Mouse (Mus musculus): ENCODE data around the gene Rab7b.

The Rab7b gene

DNA sequence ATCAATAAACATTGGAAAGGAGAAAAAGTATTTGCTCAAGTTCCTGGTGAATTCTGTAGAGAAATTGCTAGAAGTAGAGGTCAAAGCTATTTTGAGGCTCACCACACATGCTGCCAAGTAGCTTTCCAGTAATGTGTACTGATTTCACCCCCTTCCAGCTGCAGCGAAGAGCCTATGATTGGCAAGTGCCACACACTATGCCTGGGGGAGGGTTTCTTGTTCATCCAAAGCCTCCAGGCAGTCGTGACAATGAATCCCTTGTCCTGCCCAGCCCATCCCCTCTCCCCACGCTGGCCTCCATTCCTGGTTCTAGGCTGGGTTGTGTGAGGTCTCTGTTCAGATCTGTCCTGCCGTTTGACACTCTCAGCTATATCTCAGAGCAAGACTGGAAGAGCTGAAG is 7.8 kb downstream of the Rab7b start:
- no peak for DNase-seq (ENCODE audit: low read depth)

DNA sequence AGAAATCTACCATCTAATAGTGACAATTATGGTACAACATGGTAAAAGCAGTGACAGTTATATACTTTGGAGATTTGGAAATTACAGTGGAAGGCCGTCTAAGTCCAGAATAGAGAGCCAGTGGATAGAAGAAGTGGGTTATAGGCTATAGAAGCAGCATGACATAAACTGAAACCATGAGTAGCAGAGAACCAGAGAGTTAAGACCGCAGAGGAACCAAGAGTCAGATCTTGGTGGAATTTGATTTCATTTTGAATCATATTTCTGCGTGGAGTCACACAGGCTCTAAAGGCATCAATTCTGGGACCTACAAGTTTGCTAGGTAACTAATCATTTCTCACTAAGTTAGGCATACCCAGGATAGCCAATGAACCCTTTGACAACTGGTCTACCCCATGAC is 10.3 kb downstream of the Rab7b start:
- no peak for DNase-seq (ENCODE audit: low read depth)

DNA sequence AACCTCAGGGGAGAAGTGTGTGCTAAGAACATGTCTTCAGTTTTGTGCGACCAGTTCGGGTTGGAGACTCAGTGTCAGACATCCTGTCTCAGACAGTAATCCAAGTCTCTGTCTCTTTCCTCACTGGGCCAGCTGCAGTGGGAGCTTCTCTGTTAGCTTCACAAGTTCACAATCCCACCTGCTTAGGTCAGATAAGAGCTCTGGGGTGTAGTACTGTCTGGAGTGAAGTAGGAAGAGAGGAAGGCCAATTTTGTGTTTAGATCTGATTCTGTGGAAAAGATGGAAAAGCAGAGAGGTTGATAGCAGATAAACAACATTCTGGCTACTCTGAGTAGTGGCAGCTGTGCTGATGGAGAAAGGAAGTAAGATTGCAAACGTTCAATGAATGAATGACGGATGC is 11.1 kb downstream of the Rab7b start:
- no peak for DNase-seq (ENCODE audit: low read depth)

DNA sequence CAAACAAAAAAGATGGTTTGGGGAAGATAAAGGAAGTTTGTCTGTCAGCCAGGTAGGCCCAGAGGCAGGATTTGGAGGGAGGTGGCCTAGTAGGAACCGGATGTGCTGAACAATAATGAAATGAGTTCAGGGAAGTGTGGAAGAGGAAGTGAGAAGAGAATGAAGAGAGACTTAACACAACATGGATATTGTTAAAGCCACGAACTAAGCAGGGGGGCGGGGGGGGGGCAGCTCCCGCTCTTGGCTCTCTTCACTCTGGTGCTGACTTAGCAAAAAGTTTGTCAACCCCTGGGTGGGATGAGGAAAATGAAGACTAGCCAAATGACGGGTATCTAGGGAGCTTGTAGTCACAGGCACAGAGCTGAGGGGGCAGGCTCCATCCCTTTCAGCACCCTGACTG is 12.0 kb downstream of the Rab7b start:
- no peak for DNase-seq (ENCODE audit: low read depth)

DNA sequence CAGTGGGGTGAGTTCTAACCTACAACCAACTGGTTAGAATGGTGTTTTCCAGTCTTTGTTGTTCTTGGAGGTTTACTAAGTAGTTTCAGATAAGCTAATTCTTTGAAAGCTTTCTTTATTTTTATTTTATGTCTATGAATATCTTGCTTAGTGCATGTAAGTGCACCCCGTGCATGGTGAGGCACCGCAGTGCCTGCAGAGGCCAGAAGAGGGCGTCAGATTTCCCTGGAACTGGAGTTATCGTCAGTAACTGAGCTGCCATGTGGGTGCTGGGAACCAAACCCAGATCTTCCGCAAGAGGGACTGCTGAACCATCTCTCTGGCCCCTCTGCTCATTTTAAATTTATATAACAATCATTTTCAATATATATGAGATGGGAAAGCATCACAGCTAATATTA is 12.9 kb downstream of the Rab7b start:
- no peak for DNase-seq (ENCODE audit: low read depth)

DNA sequence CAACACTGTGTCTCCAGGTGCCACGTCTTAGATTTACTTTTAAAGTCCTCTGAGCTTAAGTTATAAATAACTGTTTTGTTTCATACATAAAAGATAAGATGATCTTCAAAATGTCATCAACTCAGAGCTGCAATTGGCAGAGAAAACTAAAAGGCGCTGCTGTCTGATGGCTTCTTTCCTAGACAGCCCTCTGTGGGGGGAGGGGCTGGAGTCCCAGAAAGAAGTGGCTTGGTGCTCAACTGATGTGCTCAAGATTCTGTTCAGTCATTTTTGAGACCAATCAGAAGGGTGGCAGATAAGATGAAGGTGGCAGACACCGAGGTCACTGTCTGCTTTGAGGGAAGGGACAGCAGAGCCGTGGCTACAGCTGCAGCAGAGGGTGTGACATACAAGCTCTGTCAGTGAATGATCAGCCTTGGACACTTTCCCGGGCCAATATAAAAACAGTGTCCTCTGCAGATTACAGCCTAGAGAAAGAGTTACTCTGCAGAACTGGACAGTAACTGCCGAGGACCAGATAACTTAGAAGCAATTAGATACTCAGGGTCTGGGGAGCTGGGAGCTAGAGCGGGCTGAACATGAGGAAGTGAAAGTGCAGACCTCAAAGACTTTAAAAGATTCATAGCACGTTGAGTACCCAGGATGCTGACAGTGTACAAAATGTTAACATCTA is 13.7 kb downstream of the Rab7b start:
- DNase-seq (ENCODE audit: low read depth): peak; percentile 25

DNA sequence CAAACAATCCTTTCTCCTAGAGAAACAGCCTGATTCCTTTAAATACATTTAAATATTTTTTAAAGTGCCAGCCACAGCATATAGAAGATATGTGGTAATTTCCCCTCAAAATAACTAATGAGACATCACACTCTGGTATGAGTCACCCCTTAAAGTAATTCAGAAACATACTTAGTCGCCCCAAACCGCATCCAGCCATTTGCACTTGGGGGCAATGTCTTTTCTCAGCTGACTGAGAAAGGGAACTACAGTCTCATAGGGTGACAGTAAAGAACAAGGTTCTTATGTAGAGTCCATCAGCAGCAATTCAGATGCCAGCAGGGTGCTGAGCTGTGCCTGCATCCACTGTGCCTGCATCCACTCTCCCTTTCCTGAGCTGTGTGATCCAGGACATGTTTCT is 15.0 kb downstream of the Rab7b start:
- DNase-seq (ENCODE audit: low read depth): no peak

DNA sequence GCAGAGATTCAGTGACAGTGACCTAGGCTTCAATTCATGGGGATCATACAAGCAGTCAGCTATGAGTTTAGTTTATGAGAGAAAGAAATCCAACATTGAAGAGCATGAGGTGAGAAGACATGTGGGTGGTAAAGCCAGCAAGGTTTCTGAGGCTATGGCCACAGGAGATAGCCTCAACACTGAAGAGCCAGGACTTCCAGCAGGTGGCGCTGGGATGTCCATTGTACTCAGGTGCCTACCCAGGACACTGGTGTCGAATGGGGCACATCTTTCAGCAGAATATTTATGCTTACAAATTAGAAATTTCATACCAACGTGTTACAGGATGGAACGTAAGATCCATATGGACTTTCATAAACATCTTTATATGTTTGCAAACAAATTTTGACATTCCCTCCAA is 19.8 kb downstream of the Rab7b start:
- peak; percentile 66 for DNase-seq (ENCODE audit: low read depth)

DNA sequence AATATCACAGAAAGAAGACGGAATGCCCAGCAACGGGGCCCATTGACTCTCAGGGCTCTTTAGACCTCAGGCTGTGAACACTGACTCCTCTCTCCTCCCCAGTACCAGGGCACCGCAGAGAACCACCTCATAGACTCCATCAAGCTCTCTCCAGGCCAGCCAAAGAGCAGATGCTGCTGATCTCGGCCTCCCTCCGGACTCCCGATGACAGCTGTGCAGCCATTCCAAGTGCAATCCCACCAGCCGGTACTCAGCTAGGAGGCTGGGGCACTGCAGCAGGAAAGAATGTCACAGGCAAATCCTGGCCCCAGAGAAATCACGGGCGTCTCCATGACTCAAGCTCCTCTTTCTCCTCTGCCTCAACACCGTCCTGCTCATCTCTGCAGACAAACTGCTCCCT is 23.0 kb downstream of the Rab7b start:
- no peak for DNase-seq (ENCODE audit: low read depth)

DNA sequence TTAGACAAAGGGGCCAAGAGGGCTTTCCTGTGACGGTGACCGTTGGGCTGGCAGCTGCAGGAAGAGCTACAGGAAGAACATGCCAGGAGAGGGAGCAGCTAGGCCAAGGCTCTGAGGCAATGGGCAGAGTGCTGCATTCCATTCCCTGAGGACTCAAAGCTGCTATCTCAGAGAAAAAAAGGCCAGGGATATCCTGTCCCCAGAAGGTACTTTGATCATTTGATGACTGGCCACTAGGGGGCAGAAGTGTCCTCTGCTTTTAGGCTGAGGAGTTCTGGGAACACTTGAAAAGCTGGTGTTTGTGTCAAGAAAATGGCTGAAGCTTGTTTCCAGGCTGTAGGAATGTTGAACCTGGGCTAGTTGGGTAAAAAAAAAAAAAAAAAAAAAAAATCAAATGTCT is 23.9 kb downstream of the Rab7b start:
- peak; percentile 79 for DNase-seq (ENCODE audit: low read depth)

DNA sequence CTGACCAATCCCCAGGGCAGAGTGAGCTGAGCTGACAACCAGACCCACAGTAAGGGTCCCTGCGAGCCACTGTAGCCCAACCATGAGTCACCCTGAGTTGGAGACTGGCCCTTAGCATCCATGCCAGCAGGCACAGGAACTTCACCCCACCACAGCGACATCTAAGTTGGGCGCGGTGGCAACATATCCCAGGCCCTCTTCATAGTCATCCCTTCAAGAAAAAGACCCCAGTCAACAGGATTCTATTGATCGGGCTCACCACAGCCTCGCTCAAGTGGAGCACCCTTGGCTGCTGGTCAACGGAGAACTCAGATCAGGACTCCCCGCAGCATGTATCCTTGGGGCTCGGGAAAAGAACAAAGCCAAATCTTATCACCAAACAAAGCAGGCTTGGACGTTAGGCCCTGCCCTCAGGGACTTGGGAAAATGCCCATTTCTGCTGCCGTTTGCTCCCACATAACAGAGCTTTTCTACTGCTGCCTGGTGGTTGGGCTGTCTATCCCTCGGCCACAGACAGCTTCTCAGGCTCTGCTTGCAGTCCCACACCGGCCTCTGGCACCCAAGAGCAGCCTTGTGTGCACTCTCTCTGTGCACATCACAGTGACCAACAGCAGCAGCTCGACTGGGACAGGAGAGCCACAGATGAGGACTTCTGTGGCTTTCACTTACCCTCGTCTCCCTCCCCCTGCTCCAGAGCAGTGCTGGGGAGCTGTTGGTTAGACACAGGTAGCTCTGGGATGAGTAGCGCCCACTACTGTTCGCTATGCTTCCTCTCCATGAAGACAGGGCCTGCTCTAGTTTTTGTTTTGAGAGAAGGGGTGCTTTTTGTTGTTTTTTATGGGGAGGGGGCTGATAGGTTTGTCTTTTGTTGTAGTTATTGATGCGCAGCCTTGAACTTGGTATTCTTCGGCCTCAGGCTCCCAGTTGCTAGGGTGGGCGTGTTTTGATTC is 26.2 kb downstream of the Rab7b start:
- DNase-seq (ENCODE audit: low read depth): no peak

DNA sequence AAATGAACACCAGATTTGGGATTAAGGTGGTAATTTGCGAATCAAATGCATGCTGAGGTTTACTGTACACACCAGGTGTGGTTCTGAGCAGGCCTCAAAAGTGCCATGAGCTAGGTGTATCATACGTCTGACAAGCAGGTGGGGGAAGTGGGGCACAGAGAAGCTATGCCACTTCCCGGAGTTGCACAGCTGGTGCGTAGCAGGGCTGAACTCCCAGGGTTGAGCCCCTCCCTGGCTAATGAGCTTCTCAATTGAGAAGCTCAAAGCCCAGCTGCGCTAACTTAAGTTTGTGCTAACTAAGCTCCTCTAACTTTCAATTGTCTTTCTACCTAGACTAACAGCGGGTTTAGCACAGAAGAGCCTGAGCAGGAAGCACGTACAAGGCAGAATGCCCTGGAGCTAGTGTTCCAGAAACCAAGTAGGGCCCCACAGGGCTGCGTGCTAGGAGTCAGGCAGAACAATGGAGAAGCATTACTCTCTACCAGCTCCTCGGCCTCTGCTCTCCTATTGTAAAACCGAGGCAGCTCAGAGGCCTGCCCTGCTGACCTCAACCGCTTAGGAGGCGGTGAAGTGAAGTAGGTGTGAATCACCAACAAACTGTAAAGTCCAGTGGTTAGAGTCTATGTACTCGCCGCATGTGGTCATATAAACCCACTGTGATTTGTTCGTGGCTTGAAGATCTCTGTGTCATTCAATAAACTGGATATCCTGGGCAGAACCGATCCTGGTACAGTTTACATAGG is 30.6 kb downstream of the Rab7b start:
- DNase-seq (ENCODE audit: low read depth): no peak

DNA sequence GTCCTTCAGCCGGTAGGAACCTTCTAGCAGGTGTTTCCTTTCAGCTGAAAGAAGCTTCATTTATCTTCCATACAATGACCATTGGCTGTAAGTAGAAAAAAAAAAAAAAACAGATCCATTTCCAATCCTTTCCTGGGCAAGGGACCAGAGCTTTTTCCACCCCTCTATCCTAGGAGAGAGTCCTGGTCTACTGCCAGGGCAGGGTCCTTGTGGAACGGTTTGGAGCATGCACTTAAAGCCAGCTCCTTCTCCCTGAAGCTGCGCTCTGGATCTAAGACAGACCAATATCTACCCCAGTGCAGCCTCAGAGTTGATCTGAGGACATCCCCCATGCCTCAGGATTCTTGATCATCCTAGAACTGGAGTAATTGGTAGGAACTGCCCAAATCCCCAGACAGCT is 33.5 kb downstream of the Rab7b start:
- no peak for DNase-seq (ENCODE audit: low read depth)

DNA sequence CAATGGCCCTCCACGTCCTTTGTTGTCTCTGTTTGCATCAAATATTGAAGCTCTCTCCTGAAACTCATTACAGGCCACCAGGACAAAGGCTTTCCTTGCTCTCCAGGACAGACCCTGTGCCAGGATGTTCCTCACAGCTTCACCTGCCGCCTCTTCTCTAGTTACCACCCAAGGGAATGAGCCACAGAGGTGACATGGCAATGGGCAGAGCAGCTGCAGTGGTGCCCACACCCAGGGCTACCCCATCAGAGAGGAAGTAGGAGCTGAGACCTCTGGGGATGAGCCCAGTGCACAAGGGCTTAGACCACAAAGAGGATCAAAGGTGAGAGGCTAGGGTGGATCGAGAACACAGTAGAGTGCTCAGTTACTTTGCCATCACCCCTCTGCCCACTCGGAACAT is 35.1 kb downstream of the Rab7b start:
- DNase-seq (ENCODE audit: low read depth): no peak

DNA sequence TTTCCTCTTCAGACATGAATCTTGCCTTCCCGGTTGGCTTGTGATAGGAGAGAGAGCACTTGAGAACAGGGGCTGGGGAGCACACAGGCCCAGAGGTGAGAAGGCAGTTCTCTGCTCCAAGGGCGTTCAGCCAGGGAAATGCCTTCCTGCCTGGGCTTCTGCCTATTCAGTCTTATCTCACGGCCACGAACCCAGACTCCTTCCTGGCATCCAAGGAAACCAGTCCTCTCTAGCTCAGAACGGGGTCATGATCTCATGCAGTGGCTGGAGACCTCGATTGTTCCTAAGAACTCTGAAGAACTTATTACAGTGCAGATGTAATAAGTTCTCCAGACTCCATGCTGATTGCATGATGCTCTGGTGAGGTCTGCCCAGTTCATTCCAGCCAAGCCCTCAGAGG is 38.1 kb downstream of the Rab7b start:
- no peak for DNase-seq (ENCODE audit: low read depth)

DNA sequence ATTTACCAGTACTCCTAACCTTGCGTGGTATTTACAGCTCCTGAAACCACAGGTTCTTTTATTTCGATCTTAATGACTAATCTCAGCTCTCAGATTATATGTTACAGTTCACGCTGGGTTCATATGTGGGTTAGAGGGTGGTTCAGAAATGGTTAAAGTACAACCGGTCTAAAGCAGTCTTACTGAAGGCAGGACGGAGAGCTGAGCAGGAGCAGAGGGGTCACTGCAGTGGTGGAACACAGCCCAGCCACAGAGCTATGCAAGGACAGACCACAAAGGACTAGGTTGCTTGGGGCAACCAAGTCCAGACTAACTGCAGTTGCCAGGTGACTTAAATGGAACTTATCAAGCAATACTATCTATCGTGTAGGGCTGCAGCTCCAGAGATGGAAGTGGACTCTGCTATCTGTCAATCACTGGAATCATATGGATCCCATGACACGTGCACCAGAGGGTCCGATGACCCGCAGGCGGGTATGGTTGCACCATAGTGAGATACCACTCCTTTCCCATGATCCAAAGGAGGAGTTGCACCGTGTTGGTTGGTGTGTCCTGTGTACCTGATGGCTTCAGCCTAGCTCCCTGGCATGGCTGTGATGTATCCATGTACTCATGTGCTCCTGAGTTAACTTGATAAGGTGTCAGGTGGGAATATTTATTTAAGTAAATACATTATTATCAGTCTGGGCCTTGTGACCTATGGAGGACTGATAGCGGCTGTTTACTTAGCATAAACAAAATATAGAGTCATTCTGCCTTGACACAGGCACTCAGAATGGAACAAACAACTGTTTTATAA is 42.3 kb downstream of the Rab7b start:
- DNase-seq (ENCODE audit: low read depth): no peak

DNA sequence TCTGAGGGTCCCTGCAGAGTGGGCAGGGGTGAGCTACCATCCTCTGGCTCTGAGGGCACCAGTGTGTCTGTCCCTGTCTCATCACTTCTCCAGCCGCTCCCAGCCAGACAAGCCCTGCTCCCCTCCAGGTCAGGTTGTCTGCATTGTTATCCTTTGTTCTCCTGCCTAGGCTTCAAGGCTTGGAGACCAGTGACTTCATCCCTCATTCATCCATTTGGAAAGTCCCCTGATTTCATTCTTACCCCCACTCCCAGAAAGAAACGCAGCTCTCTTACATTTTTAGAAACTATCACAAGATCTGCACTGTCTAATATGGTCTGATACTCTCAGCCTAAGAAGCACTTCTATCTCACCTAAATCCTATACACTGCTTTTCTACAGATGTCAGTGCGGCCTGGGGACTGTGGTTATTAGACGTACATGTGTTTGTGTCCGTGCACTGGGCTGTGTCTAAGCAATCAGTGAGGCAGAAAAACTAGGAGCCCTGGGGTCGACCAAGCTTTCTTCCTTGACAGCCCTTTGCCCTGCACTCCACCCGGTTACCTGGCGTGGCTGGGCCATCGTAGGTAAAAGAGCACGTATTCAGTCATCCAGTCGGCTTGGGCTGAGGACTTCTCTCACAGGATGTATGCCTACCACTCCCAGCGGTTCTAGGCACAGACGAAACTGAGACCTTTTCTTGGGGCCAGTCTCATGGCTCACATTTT is 45.1 kb downstream of the Rab7b start:
- no peak for DNase-seq (ENCODE audit: low read depth)

DNA sequence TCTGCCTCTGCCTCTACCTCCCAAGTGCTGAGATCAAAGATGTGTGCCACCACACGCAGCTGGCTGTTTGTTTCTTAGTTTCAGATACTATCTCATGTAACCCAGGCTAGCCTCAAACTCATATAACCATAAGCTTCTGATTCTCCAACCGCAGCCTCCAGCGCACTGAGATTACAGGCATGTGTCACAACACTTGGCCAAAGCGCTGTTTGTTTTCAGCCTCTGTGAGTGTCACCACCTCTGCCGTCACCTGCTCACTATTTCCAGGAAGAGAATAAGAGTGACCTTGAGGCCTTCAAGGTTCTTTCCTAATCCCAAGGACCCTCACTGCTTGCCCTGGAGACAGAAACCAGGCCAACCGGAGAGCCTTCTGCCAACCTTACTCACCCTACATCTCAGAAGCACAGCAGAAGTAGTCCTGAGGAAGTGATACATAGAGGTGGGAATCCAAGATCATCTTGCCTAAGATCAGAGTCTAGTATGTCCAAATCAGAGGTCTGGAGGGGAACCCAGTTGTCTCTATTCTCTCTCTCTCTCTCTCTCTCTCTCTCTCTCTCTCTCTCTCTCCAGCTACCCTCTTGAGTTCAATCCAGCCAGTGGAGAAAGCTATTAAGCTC is 46.3 kb downstream of the Rab7b start:
- DNase-seq (ENCODE audit: low read depth): no peak

DNA sequence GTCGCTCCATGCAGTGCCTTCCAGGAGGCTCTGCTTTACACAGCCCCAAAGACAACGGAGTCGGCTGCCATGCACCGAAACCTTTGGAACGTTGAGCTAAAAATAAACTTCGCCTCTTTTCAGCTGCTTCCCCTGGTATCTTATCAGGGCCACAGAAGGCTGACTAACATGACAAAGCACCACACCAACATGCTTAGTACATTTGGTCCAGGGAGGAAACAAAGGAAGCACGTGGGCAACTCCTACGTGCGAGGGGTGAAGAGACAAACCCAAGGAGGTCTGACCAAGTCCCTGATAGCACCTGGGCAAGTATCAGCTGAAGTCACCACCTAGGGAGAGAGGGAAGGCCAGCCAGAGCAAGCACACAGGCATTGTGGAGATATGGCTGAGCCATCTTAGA is 48.0 kb downstream of the Rab7b start:
- no peak for DNase-seq (ENCODE audit: low read depth)

DNA sequence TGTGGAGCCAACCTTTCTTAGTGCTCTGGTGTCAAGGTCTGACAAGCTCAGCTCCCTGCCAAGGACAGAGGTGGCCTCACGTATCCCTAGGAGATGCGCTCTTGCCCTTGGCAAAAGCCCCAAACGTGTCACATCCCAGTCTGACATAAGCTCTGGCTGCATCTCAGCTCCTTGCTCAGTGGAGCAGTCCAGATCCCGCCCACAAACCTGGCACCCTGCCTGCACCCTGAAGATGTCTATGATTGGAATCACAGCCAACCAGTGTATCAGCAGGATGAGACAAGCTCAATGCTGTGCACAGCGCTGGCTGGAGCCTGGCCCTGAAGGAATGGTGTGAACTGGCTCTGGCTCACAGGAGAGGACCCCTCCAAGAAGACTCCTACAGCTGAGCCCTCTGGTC is 48.8 kb downstream of the Rab7b start:
- DNase-seq (ENCODE audit: low read depth): no peak

DNA sequence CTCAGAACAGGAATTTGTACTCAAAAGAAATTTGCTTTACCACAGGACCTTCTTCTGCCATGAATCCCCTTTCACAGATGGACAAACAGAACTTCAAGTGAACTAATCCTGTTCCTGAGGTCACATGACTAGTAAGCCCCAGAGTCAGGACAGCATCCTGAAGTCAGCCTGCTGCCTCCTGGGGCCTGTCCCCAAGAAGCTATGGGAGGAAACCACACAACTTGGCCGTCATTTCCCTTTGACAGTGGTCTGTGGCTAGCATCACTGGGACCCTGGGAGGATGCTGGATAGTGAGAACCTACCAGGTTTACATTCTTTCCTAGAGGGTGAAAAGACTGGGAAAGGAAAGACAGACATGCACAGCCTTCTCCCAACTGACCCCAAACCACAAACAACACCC is 50.3 kb downstream of the Rab7b start:
- no peak for DNase-seq (ENCODE audit: low read depth)

All from naive thymus-derived CD4-positive, alpha-beta T cell, adult 2 months (primary cell).